Mouse (Mus musculus) olfactory bulb, adult 2 months (tissue): ENCODE measurements around the gene AU022252.

Experiments used
- CTCF ChIP-seq: fragments of 200-500 bp; IDR thresholded peaks from 2 replicates; pipeline ENCODE4 v1.5.1; 2012; ENCODE audit warnings: low read depth, mild to moderate bottlenecking, low read length, moderate library complexity; ENCODE audit not compliant: insufficient read depth
- POLR2A ChIP-seq: fragments of 200-500 bp; IDR thresholded peaks from 2 replicates; pipeline ENCODE4 v1.6.1; 2012; ENCODE audit warnings: mild to moderate bottlenecking, low read depth, low read length, moderate library complexity; ENCODE audit not compliant: insufficient read depth

DNA sequence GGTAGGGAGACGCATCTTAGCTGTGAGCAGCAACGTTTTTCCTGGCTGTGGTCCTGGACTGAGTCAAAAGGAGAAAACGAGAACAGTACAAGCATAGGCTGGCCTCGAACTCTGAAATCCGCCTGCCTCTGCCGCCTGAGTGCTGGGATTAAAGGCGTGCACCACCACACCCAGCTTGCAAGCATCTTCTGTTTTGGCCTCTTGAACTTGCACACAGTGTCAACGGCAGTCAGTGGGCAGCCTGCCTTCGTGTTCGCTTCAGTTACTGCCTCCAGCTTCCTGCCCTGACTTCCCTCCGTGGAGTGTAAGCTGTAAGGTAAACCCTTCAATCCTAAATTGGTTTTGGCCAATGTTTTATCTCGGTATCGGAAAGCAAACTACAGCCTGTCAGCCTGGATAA is 34.1 kb upstream of the AU022252 start:
- no peak for TF ChIP-seq POLR2A
- TF ChIP-seq CTCF = no peak
